In the genomic region with DNA sequence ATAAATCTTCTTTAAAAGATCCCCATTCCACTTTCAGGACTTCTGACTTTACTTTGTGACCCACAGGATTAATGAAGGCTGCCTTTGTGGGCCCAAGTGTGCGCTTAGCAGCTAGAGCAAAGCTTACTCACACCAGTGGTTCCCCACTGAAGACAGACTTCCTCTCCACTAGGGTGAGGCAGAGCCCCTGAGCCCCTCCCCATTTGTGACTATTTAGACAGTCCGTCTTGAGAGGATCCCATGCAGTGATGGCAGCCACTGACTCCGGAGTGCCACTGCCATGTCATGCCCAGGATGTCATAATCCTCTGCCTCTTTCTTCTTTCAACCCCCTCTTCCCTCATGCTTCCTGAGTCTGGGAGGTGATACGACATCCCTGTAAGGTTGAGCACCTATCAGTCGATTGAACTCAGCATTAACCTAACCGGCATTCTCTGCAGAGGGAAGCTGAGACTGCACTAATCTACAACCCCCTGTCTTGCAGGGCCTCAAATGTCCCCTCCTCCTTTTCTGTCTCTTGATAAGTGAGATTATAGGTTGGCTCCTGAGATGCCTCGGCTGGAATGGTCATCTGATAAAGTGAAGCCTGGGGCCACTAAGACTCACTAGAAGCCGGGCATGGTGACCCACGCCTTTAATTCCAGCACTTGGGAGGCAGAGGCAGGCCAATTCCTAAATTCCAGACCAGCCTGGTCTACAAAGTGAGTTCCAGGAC, we compare ENCODE assay signal across 10 mouse cellular contexts. TPM values are rescaled to one million over a fixed set of nuclear protein-coding genes. Genes with fewer than 3 reads are reported as not detected.
DNase-seq lines count a peak whose midpoint lies in the region; ATAC-seq and TF ChIP-seq lines count a peak whose summit lies in the region.
"Had no signal": no experiment of that assay in that cellular context is flagged by ENCODE, and none has a peak within 500 bp of the region (broad histone marks: within the 10 kb centered on the region; RNA-seq: fewer than 3 reads in every experiment).

No protein-coding gene starts in this region.

- WGBS in kidney, embryonic 14.5 days: 72% methylated on average over 9 of the region's 9 CpGs
- WGBS in embryonic facial prominence, embryonic 11.5 days: 75% methylated on average over 9 of the region's 9 CpGs
- 23% methylated on average over 9 of the region's 9 CpGs for WGBS in liver, embryonic 12.5 days (ENCODE audit: insufficient replicate concordance)

- peak overlapping the region; percentile 99; the same call in 1 of the 2 replicates for H3K27ac ChIP-seq in kidney, embryonic 14.5 days (ENCODE audit: low read depth, low read length)
- peak overlapping the region; percentile 100 for H3K27ac ChIP-seq in ES-E14 (ENCODE audit: insufficient read depth, low read depth, low read length, poor library complexity, severe bottlenecking)
- no peak overlapping the region for H3K27ac ChIP-seq in embryonic facial prominence, embryonic 11.5 days (replicated peaks; ENCODE audit: low read depth, low read length)
- peak overlapping the region; percentile 98 for H3K27ac ChIP-seq in liver, embryonic 12.5 days

- DNase-seq in kidney, adult 9 months: no peak
- DNase-seq in ES-E14 (ENCODE audit: low read depth, low spot score): no peak
- no peak for DNase-seq in embryonic facial prominence, embryonic 11.5 days (ENCODE audit: low spot score)
- no peak for DNase-seq in gastrocnemius, postnatal 10 days
- DNase-seq in spleen, adult 12 weeks (ENCODE audit: low spot score): no peak
- DNase-seq in left cerebral cortex, adult 18-20 months (ENCODE audit: low spot score in 2 of 2): no peak

- H3K4me1 ChIP-seq in kidney, embryonic 14.5 days (ENCODE audit: control insufficient read depth, insufficient read depth, low read length): peaks cover 16% of the 10 kb centered on the region; the same call in 1 of the 2 replicates
- H3K4me1 ChIP-seq in ES-E14 (ENCODE audit: control insufficient read depth in 2 of 2, insufficient read depth in 2 of 2, low read length in 2 of 2, poor library complexity in 1 of 2): peaks cover 9 to 12% of the 10 kb centered on the region in 2 experiments; a peak in 3 of 4 replicates
- no peaks in the 10 kb centered on the region for H3K4me1 ChIP-seq in embryonic facial prominence, embryonic 11.5 days (ENCODE audit: control insufficient read depth, insufficient read depth, low read length)
- peaks cover 24% of the 10 kb centered on the region for H3K4me1 ChIP-seq in liver, embryonic 12.5 days

- H3K4me3 ChIP-seq in kidney, embryonic 14.5 days (ENCODE audit: low read length): no peak overlapping the region
- H3K4me3 ChIP-seq in ES-E14 (ENCODE audit: insufficient read depth in 1 of 2, low read depth in 1 of 2, low read length in 2 of 2, poor library complexity in 1 of 2, severe bottlenecking in 1 of 2): peak overlapping the region; percentile 8 to 45; a peak in 3 of 4 replicates
- H3K4me3 ChIP-seq in embryonic facial prominence, embryonic 11.5 days (ENCODE audit: low read depth, low read length): no peak overlapping the region
- peak overlapping the region; percentile 98 for H3K4me3 ChIP-seq in liver, embryonic 12.5 days
- H3K4me3 ChIP-seq: neural tube, embryonic 12.5 days had no signal

- peaks cover 7% of the 10 kb centered on the region for H3K36me3 ChIP-seq in kidney, embryonic 14.5 days (ENCODE audit: control insufficient read depth, insufficient read depth, low read length)
- peaks cover 19% of the 10 kb centered on the region for H3K36me3 ChIP-seq in ES-E14 (ENCODE audit: control insufficient read depth, insufficient read depth, low read length, poor library complexity, severe bottlenecking)
- no peaks in the 10 kb centered on the region for H3K36me3 ChIP-seq in embryonic facial prominence, embryonic 11.5 days (replicated peaks; ENCODE audit: control insufficient read depth, insufficient read depth, low read depth, low read length)
- peaks cover 17% of the 10 kb centered on the region for H3K36me3 ChIP-seq in liver, embryonic 12.5 days

- H3K27me3 ChIP-seq in kidney, embryonic 14.5 days (ENCODE audit: control insufficient read depth, insufficient read depth, low read length): no peaks in the 10 kb centered on the region
- no peaks in the 10 kb centered on the region for H3K27me3 ChIP-seq in embryonic facial prominence, embryonic 11.5 days (ENCODE audit: control insufficient read depth, insufficient read depth, low read length)
- no peaks in the 10 kb centered on the region for H3K27me3 ChIP-seq in liver, embryonic 12.5 days (replicated peaks)
- H3K27me3 ChIP-seq: neural tube, embryonic 12.5 days; Patski had no signal

- peak overlapping the region; percentile 18; the same call in 1 of the 2 replicates for H3K9ac ChIP-seq in kidney, embryonic 14.5 days (ENCODE audit: low read depth, low read length)
- H3K9ac ChIP-seq in ES-E14 (ENCODE audit: insufficient read depth, low read depth, low read length, poor library complexity, severe bottlenecking): peak overlapping the region; percentile 64
- H3K9ac ChIP-seq in embryonic facial prominence, embryonic 11.5 days (replicated peaks; ENCODE audit: low read length): 0 out of 2 replicates have a peak overlapping the region, but pooled peaks have one; percentile 4
- H3K9ac ChIP-seq in liver, embryonic 12.5 days: peak overlapping the region; percentile 91
- H3K9ac ChIP-seq: neural tube, embryonic 12.5 days had no signal

- H3K4me2 ChIP-seq in kidney, embryonic 14.5 days (replicated peaks; ENCODE audit: low read depth, low read length): no peak overlapping the region
- H3K4me2 ChIP-seq in embryonic facial prominence, embryonic 11.5 days (ENCODE audit: low read depth, low read length): no peak overlapping the region
- H3K4me2 ChIP-seq in liver, embryonic 12.5 days: peak overlapping the region; percentile 81
- H3K4me2 ChIP-seq: neural tube, embryonic 12.5 days had no signal

- ATAC-seq in kidney, embryonic 14.5 days (ENCODE audit: low FRiP score, low TSS enrichment): no peak
- no peak for ATAC-seq in embryonic facial prominence, embryonic 11.5 days (replicated peaks; ENCODE audit: insufficient number of reproducible peaks, low FRiP score, low TSS enrichment, low read depth)
- ATAC-seq in liver, embryonic 12.5 days: no peak
- ATAC-seq: Patski had no signal

- H3K9me3 ChIP-seq in kidney, embryonic 14.5 days (ENCODE audit: control insufficient read depth, low read length): no peaks in the 10 kb centered on the region
- no peaks in the 10 kb centered on the region for H3K9me3 ChIP-seq in ES-E14 (ENCODE audit: control insufficient read depth, insufficient read depth, low read depth, low read length)
- no peaks in the 10 kb centered on the region for H3K9me3 ChIP-seq in embryonic facial prominence, embryonic 11.5 days (replicated peaks; ENCODE audit: control insufficient read depth, low read length)
- H3K9me3 ChIP-seq in liver, embryonic 12.5 days (replicated peaks): no peaks in the 10 kb centered on the region
- H3K9me3 ChIP-seq: neural tube, embryonic 12.5 days had no signal

- in situ Hi-C loops in ES-E14 (cut with MboI; ENCODE audit: low sequenced_read_pairs in 2 of 2, unreplicated experiment in 2 of 2): no loop called here

TF ChIP-seq in ES-E14, 5 proteins besides CTCF, POLR2A, EP300 and RAD21:
- TF ChIP-seq ZC3H11A (IDR thresholded peaks at IDR 0.05; ENCODE audit: borderline replicate concordance, low read depth, low read length): no peak
- TF ChIP-seq CHD2 (IDR thresholded peaks at IDR 0.05; ENCODE audit: low read depth, low read length): no peak
- TF ChIP-seq HCFC1 (IDR thresholded peaks at IDR 0.05; ENCODE audit: borderline replicate concordance, insufficient read depth, low read length): no peak
- no peak for TF ChIP-seq MAFK (IDR thresholded peaks at IDR 0.05; ENCODE audit: insufficient read depth, low read depth, low read length)
- no peak for TF ChIP-seq ZNF384 (IDR thresholded peaks at IDR 0.05; ENCODE audit: low read depth, low read length)

RNA-seq across cellular contexts. Expression of gene Hspa8, which starts 2.4 kb away (rescaled TPM):
- 2,147 and 3,036 TPM in 2 replicates for polyA plus RNA-seq in kidney, embryonic 14.5 days (2014; fragmentation: Nextera tagmentation; extraction: Ambion mirVana)
- 3,361 and 3,988 TPM in 2 replicates for total RNA-seq in ES-E14 (2012; rRNA removed)
- polyA plus RNA-seq in embryonic facial prominence, embryonic 11.5 days (2014; fragmentation: Nextera tagmentation; extraction: Ambion mirVana): 4,013 and 4,203 TPM in 2 replicates
- 2,428 and 2,723 TPM in 2 replicates for polyA plus RNA-seq in liver, embryonic 12.5 days (2016; fragmentation: Nextera tagmentation; extraction: Ambion mirVana)
- 1,000 to 10,000 TPM; 1,094 to 1,113 TPM for total RNA-seq in gastrocnemius, postnatal 10 days (2021)
- total RNA-seq in left cerebral cortex, adult 18-20 months (2021): 1,000 to 10,000 TPM; 2,352 to 2,482 TPM

Comparison
In these comparisons a context has a peak if more than half of its experiments do, and no peak if none do; other contexts are left out.
1. H3K4me3 ChIP-seq: peak in ES-E14 (2 of 2) and liver, embryonic 12.5 days (single experiment); none in kidney, embryonic 14.5 days (single experiment) and embryonic facial prominence, embryonic 11.5 days (single experiment).
2. H3K9ac ChIP-seq: peak in every context shown above with its lines; median percentile 91 in liver, embryonic 12.5 days; 64 in ES-E14; 18 in kidney, embryonic 14.5 days; 4 in embryonic facial prominence, embryonic 11.5 days.